Mouse (Mus musculus) right cerebral cortex, postnatal 25 days (tissue): Measurements from ENCODE around the gene Tctex1d4.

Source experiments
- DNase-seq: peaks from one replicate; pipeline ENCODE4 v3.0.0; 2022

The Tctex1d4 gene

GRCm38 (mm10) chr4:117126675-117127290, at the start of gene Tctex1d4:
Gene Tctex1d4 (plus strand): TSS chr4:117126794.
- DNase-seq = no peak

- no peak for DNase-seq
Observed at GRCm38 (mm10) chr4:117087948-117088640, 38.5 kb upstream of the Tctex1d4 start.

GRCm38 (mm10) chr4:117090586-117090985, 36.0 kb upstream of the Tctex1d4 start:
- DNase-seq = no peak

- no peak for DNase-seq
Observed at GRCm38 (mm10) chr4:117094626-117095361, 31.8 kb upstream of the Tctex1d4 start.

DNA sequence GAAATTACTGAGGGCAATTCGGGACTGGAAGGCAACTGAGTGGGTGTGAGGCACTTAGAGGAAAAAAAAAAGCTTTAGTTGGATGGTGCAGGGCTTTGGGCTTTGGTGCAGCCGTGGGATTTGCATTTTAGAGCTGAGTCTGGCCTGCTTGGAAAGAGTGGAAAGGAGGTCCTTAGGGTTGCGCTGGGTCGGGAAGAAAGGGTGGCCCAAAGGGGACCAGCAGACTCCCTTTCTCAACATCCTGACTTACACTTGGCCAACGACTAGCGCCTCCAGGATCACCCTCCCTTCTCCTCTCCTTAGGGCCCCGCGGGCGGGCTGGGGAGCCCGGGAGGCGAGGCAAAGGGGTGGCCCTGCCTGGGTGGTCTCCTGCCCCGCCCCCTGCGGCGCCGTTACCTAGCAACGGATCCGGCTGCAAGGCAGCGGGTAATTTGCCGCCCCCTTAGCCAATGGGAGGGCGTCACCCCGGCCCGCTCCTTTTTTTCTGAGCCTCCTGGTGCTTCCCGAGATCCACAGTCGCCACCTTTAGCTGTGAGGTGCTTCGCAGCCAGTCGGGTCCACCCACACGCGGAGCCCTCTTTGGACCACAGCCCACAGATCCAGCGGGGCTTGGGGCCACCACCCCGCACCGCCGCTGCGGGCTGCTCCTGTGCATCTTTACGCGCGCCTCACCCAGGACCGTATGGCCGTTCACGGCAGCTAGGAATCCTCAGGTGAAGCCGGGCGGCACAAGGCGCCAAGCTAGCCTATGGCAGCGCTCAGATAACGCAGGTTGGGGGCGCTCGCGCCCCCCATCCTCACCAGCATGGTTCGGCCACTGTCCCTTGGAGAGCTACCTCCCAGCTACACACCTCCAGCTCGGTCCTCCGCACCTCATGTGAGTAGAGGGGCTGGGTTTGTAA, 30.8 kb upstream of the Tctex1d4 start, which contains the start of gene Ptch2:
Gene Ptch2 (plus strand): TSS at position 525 of the 902 bp plus-strand sequence.
- peak; percentile 38 for DNase-seq

- DNase-seq = no peak
Observed at GRCm38 (mm10) chr4:117096666-117097065, 29.9 kb upstream of the Tctex1d4 start.

GRCm38 (mm10) chr4:117097969-117098763, 28.4 kb upstream of the Tctex1d4 start:
- DNase-seq = no peak

DNA sequence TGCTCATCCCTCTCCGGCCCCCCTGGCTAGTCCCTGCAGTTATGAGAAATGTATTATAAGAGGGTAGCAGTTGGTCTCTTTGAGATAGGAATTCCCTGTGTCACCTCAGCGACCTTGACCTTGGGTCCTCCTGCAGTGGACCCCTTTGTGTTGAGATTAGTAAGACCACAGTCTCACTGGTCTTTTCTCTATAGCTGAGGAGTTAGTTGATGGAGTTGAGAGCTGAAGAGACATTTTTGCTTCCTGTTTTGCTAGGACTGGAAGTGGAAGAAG, 27.9 kb upstream of the Tctex1d4 start:
- DNase-seq = no peak

DNA sequence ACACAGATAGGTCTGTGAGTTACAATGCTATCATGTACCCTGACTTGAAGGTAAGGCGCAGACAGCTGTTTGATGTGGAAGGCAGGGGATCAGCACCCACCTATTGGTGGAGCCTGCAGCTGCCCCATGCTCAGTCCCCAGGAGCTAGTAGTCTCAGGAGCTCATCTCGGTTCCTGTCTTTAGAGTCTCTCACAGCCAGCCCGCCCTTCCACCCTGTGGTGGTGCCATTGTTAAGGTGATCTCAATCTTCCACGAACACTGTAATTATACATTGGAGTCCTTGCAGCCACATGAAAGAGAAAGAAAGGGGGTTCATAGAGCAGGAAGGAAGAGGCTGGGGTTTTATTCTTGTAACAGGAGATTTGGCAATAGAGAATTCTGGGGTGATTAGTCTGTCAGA, 26.6 kb upstream of the Tctex1d4 start:
- no peak for DNase-seq

DNA sequence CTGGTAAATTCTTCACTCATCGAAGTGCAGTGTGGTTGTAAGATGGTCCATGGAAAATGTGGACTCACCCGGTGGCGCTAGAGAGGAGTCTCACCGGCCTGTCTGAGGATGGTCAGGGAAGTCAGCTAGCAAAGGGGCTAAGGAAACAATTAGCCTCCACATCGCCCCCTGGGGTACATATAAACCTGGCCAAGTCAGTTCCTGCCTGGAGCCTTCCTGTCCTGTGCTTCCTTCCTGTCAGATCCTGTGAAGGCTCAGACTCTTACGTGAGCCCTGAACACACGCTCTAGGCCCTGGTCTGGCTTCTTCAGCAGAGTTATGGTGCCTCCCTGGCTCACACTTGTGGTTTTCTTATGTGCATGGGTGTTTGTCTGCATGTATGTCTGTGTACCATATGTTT, 25.4 kb upstream of the Tctex1d4 start:
- no peak for DNase-seq

- DNase-seq = no peak
Observed at GRCm38 (mm10) chr4:117104672-117105071, 21.9 kb upstream of the Tctex1d4 start.

- DNase-seq = no peak
Observed at GRCm38 (mm10) chr4:117105127-117105526, 21.5 kb upstream of the Tctex1d4 start.

- no peak for DNase-seq
Observed at GRCm38 (mm10) chr4:117107813-117108523, 18.6 kb upstream of the Tctex1d4 start.

- no peak for DNase-seq
Observed at GRCm38 (mm10) chr4:117108524-117108849, 18.1 kb upstream of the Tctex1d4 start.

DNA sequence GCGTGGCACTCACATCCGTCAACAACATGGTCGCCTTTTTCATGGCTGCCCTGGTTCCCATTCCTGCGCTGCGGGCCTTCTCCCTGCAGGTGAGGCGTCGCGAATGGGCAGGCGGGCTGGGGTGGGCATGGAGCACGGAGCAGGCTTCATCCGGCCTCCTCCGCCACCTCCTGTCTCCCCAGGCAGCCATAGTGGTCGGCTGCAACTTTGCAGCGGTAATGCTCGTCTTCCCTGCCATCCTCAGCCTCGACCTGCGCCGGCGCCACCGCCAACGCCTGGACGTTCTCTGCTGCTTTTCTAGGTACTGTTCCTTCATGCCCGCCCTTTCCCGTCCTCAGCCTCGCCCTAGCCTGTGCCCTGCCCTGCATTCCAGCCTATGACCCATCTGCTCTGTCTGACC, 17.3 kb upstream of the Tctex1d4 start:
- no peak for DNase-seq

DNA sequence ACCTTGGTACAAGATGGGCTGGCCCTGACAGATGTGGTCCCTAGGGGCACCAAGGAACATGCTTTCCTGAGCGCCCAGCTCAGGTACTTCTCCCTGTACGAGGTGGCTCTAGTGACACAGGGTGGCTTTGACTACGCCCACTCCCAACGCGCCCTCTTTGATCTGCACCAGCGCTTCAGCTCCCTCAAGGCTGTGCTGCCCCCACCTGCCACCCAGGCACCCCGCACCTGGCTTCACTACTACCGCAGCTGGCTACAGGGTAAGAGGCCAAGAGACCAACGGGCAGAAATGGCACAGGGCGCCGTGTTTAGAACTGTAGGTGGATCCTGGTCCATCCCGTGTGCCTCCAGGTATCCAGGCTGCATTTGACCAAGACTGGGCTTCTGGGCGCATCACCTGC, 16.3 kb upstream of the Tctex1d4 start:
- no peak for DNase-seq

GRCm38 (mm10) chr4:117110985-117111384, 15.6 kb upstream of the Tctex1d4 start:
- no peak for DNase-seq

DNA sequence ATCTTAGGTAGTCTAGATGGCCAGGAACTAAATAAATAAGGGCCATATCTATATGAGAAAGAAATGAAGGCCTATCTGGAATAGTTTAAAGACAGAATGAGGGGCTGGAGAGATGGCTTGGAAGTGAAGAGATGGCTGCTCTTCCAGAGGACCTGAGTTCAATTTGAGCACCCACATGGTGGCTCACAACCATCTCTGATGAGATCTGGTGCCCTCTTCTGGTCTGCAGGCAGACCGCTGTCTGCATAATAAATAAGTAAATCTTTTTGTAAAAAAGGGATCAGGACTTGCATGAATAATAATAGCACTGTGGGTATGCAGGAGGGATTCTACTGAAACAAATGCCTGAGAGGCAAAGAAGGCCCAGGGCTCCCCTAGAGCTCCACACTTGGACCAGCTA, 13.4 kb upstream of the Tctex1d4 start:
- DNase-seq = no peak

GRCm38 (mm10) chr4:117115592-117115991, 11.0 kb upstream of the Tctex1d4 start:
- DNase-seq = no peak

DNA sequence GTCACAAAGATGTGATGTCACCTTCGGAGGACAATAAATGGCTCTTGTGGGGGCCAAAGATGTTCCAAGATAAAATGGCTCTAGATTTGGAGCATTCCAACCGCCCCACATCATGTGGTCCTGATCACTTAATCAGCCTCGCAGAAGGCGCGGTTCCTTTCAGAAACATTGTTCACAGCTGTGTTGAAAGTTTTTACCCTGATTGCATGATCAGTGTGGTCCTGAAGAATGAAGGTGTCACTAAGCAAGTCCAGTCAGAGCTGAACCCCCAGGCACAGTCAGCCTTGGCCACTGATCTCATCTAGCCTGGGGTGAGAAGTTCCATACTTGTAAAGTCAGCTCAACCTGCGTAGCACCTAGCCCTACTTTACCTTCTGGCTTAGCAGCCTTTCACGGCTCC, 8.7 kb upstream of the Tctex1d4 start:
- no peak for DNase-seq

- no peak for DNase-seq
Observed at GRCm38 (mm10) chr4:117119636-117120035, 7.0 kb upstream of the Tctex1d4 start.

DNA sequence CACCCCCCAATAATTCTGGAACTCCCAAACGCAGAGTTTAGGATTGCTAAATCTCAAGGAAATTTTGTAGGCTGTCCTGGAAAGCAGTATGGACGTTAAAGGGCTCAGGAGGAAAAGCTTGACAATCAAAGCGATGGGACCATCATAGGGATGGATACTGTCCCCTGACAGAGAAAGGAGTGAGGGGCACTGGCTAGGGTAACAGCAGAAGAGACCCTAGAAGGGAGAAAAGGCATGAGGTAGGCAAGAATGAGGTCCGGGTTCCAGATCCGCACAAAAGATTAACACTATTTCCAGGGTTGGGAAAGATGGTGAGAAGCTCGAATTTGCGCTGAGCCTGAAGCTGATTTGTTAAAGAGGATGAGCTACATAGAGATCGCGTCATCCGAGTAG, 6.5 kb upstream of the Tctex1d4 start:
- DNase-seq = no peak
